Mouse (Mus musculus) T-helper 1 cell (primary cell): Measurements from ENCODE around the gene Krtap6-2.

Experiments
- in situ Hi-C: fragments of 300-600 bp; cut with MboI, MseI; formaldehyde crosslinking; loops from one replicate; pipeline ENCODE4 v1.15.1; 2025; ENCODE audit warnings: high pct_unique_total_duplicates

Krtap6-2 gene

DNA sequence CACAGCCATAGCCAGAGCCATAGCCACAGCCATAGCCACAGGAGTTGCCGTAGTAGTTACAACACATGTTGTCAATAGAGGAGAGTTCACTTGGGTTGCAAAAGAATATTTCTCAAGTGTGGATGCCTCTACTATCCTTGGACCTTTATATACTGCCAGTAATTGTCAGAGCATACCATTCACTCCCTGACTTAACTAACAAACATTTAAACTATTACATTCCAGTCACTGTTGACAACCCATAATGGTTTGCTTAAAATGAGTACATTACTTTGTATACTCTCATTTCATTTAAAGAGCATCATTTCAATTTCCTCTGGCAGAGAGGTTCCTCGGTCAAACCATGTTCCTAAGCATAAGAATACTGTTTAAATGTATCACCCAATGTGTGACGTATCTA lies at the start of gene Krtap6-2:
Krtap6-2 (minus strand) TSS at position 101 of the 400 bp plus-strand sequence.
- in situ Hi-C loops, result no loop called here

DNA sequence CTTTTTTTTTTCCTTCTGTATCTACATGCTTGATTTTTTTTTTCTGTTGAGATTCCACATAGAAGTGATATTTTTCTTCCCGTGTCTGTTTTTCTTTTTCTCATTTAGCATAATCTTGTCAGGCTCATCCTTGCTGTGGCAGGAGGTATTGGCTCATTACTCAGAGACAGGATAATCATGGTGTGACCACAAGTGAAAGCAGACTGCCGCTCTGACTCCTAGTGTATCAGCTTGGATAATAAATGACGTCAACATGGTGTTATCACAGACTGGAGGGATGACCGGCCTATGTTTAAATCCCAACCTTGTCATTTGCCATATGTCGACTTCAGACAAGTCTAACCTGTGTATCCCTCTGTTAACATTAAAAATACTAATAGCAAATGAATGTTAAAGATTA lies 41.3 kb upstream of the Krtap6-2 start:
- in situ Hi-C loops, result no loop called here

DNA sequence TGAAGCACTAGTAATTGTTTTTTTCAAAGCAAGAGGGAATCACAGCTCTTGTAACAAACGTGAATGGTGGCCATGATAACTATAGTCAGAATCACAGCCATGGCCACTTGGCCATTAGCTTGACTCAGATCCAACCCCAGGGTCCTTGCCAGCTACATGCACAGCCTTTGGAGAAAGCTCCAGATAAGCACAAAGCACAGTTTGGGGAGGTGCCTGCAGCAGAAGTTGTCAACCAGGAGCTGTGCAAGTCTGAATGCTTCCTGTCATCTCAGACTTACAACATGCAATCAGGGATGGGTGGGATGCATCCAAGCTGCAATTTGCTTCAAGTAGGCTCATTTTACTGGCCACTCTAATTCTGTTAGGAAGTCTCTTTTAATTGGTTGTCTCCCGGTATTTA lies 9.7 kb upstream of the Krtap6-2 start:
- in situ Hi-C loops, result no loop called here

DNA sequence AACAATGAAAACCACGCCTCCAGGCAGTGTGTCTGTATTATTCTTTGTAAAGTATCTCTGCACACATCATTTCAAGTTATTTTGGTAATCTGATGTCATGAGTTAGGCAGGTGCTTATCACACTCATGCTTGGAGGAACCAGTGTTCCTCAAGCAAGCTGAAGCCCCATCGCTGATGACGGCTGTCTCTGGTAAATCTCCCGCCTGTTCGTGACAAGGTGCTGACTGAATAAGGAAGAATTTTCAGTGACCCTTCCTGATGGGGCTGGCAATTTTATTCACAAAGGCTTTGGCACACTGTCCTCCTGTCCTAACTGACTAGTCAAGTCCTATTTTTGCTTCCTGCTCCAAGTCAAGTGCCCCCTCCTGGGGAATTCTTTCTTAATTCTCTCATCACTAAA lies 5.4 kb upstream of the Krtap6-2 start:
- in situ Hi-C loops, result no loop called here

DNA sequence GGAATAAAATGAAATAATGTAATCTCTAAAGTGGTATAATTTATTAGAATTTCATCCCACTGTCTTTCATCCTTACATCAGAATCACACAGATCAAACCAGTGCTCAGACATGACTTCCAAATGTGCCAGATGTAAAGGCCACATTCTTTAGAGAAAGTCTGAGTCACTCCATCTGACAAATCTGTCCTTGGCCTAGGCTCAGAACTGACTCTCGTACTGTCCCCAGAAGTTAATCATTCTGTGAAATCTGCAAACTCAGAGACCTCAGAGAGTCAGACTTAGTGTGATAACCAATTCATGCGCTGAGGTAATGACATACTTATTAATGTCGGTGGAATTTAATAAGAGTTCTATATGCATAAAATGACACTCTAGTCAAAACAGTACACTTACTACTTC lies 3.6 kb downstream of the Krtap6-2 start:
- in situ Hi-C loops, result no loop called here

DNA sequence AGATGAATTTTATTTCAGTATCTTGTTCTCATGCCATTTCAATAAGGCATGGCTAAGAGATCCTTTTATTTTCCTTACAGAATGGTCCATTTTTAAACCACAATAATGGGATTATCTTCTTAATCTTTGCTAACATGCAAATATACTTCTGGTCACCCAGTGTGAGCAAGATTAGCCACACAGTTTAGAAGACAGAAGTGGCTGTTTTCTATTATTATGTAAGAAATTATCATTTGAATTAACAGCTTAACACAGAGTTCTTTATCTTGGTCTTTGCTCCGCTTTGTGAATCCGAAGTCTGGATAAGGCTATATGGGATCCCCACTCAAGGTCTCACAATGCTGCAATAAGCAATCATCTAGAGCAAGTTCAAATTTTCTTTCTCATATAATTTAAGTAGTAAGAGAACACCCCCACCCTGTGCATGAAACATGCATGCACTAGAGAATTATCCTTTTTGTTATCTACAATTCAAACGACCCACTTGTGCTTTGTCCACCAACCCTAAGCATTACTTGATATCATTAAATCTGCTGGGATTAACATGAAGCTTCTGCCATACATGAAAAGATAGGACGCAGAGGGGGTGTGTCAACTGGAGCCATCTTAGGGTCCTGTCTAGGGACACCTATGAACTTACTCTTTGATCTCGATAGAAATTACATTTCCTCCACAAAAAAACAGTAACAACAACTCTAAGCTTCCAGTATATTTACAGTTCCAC lies 9.4 kb downstream of the Krtap6-2 start:
- in situ Hi-C loops, result no loop called here

DNA sequence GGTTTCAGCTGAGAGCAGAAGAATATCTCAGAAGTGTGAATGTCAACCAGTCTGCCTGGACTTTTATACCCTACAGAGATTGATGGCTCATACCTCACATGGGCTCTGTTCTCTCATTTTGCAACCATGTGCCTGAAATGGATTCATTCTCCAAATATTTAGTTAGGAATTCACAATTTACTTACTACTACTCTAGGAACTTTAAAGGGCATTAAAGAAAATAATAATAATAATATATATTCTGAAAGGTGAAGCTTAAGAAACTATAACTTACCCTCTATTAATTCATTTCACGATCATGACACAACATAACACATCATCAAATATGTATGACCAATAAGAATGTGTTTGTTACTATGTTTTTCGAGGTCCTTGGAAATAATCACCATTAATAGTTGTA lies 16.1 kb downstream of the Krtap6-2 start, which contains the start of gene Krtap21-1:
Krtap21-1 (minus strand) TSS at position 101 of the 400 bp plus-strand sequence.
- in situ Hi-C loops, result no loop called here

DNA sequence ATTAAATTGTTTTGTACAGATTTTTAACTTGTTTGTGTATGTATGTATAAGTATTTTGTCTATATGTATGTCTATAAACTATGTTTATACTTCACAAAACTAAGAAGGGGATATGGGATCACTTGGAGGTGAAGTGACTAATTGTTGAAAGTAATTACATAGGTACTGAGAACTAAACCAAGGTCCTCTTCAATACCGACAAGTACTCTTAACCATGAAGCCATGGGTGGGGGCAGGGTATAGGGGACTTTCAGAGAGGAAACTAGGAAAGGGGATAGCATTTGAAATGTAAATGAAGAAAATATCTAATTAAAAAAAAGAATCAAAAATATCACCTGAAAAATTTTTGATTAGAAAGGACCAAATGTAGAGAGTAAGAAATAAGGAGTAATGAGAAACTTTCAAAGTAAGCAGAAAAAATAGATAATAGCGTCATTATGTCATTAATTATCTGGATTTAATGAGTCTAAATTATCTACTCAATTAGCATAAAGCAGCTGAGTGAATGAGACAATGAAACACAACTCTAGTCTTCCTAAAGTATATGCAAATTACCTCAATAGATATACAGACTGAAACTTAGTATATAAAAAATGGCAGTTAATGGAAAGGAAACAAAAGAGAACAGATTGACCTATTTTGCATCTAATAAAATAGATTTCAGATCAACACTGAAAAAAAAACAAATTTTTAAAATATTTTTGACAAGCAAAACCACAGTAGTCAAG lies 47.0 kb downstream of the Krtap6-2 start:
- in situ Hi-C loops, result no loop called here
